Mouse (Mus musculus) cerebellum, postnatal 36 days (tissue): Measurements from ENCODE around the gene Gm1527.
A peak's percentile ranks its signal among the peaks of the same experiment; 100 is the strongest.
"Not testable (repeated sequence)": the region's sequence is repeated elsewhere in the genome, so short reads cannot be mapped to it uniquely, and the experiment has no call there.

Experiments
- DNase-seq, 2 experiments: peaks; one replicate each; pipeline ENCODE4 v3.0.0; 2021 to 2022; ENCODE audit warnings: mixed read lengths in 2 of 2

The Gm1527 gene

GRCm38 (mm10) chr3:28892317-28892716 lies at the start of gene Gm1527:
Gm1527 (plus strand) TSS chr3:28892617.
- no peak for DNase-seq

- DNase-seq, result no peak
Measured at GRCm38 (mm10) chr3:28843231-28843630, 49.2 kb upstream of the Gm1527 start.

DNA sequence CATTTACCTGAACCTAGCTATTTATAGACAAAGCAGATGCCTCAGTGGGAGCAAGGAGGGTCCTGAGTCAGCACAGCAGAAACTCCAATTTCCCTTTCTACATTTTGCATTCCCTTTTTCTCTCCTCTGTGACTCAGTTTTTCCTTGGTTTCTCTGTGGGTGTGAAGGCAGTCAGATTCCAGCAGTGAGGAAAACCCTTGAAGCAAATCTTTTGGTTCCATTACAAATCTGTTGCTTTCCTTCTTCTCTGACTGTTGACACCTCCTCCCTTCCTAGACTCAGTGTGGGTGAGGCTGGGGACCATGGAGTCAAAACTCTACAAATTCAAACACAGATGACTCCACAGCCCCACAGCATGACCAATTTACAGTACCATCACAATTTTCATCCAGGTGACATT lies 45.3 kb upstream of the Gm1527 start:
- DNase-seq, result no peak

DNA sequence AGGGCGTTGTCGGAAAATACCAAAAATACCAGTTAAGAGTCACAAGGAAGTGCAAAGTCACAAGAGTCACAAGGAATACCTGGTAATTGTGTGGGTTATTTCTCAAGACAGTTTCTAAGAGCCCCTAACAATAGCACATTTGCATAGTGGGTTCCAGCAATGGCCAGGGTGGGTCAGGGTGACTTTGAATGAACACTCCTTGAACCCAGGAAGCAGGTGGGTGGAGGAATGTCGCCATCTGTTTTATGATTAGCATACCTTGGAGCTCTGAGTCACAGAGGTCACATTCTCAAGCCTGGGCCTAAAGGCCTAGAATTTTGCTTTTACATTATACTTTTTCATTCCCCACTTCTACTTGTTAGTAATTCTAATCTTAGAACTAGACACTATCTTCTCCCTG lies 40.2 kb upstream of the Gm1527 start:
- not testable (repeated sequence) for DNase-seq

DNA sequence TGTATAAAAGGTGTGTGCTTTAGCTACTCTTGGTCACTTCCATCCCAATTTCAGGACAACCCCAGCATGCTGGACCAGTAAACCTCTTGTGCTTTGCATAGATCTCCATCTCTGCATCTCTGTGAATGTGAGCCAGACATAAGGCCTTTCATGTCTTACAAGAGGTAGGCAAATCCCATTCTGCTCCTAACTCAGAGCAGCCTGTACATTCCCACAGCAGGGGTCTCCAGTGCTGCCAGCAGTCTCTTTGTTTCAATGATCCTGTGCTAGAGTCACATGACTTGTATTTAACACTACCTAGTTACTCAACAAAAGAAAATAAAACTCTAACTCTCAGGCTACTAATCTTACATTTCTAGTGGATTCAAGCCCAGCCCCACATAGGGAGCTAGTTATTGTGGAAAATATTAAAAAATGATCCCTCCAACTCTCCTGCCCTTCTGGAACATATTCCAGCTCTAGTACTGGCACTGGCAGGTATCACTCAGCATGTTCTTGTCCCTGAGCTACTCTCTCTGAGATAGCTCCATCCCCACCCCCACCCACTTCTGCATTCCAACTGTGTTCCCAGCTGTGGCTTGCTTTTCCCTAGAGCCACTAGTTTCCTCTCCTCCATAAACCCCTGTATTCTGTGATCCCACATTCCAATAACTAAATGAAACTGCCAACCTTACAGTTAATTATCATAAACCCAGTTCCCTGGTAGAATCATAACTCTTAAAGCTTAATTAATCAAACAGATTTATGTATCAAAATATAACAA lies 32.6 kb upstream of the Gm1527 start:
- DNase-seq, result not testable (repeated sequence)

DNA sequence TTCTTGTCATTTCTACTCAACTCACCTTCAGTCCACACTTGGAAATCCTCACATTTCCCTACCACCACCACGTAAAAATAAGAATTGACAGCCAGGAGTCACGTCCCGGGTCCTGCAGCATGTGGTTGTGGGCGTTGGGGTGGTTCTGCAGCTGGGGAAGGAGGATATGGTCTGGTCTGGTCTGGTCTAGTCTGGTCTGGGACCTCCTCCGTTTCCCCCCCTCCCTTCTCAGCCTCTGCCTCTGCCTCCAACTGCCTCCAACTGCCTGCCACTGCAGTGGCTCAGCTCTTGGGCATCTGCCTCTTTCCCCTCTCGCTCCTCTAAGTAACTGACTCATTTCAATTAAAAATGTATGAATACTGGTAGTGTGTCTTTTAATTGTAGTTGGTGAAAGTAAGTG lies 4.5 kb downstream of the Gm1527 start:
- not testable (repeated sequence) for DNase-seq

- DNase-seq, result no peak
Measured at GRCm38 (mm10) chr3:28965931-28966330, 73.5 kb downstream of the Gm1527 start.

GRCm38 (mm10) chr3:28968851-28969250 lies 76.4 kb downstream of the Gm1527 start:
- DNase-seq, result peak; percentile 19 to 46
